Mouse (Mus musculus): ENCODE measurements around the gene Sdccag8. TPM values are rescaled to one million over a fixed set of nuclear protein-coding genes. Genes with fewer than 3 reads are reported as not detected.

The Sdccag8 gene
- polyA plus RNA-seq, 1 experiment from 2014 or later = 9.8 TPM

- Histone ChIP-seq H3K27ac (ENCODE audit: low read depth, low read length) (no peak overlapping the region), H3K27me3 (ENCODE audit: control insufficient read depth, insufficient read depth, low read length) (no peaks in the 10 kb centered on the region), H3K9ac (ENCODE audit: low read depth, low read length) (no peak overlapping the region), H3K36me3 (ENCODE audit: control insufficient read depth, insufficient read depth, low read length) (no peaks in the 10 kb centered on the region), H3K4me3 (ENCODE audit: low read depth, low read length) (no peak overlapping the region), H3K9me3 (replicated peaks; ENCODE audit: control insufficient read depth, low read length) (no peaks in the 10 kb centered on the region), H3K4me2 (no peak overlapping the region), H3K4me1 (ENCODE audit: control insufficient read depth, insufficient read depth, low read length) (peaks cover 14% of the 10 kb centered on the region)
- ATAC-seq (replicated peaks; ENCODE audit: insufficient number of reproducible peaks, low FRiP score, low TSS enrichment) = no peak
- 91% methylated on average over 3 of the region's 3 CpGs for WGBS (ENCODE audit: insufficient replicate concordance)
Measured at GRCm38 (mm10) chr1:177013776-177014175, 199.3 kb downstream of the Sdccag8 start.

GRCm38 (mm10) chr1:177014346-177014745 is 199.9 kb downstream of the Sdccag8 start:
- Histone ChIP-seq H3K27me3 (ENCODE audit: control insufficient read depth, insufficient read depth, low read length) (no peaks in the 10 kb centered on the region), H3K4me1 (ENCODE audit: control insufficient read depth, insufficient read depth, low read length) (peaks cover 11% of the 10 kb centered on the region), H3K4me3 (ENCODE audit: low read depth, low read length) (no peak overlapping the region), H3K9ac (ENCODE audit: low read depth, low read length) (no peak overlapping the region), H3K36me3 (ENCODE audit: control insufficient read depth, insufficient read depth, low read length) (no peaks in the 10 kb centered on the region), H3K4me2 (no peak overlapping the region), H3K27ac (ENCODE audit: low read depth, low read length) (no peak overlapping the region), H3K9me3 (replicated peaks; ENCODE audit: control insufficient read depth, low read length) (no peaks in the 10 kb centered on the region)
- WGBS (ENCODE audit: insufficient replicate concordance) = 47% methylated on average over 2 of the region's 2 CpGs
- ATAC-seq (replicated peaks; ENCODE audit: insufficient number of reproducible peaks, low FRiP score, low TSS enrichment) = no peak

DNA sequence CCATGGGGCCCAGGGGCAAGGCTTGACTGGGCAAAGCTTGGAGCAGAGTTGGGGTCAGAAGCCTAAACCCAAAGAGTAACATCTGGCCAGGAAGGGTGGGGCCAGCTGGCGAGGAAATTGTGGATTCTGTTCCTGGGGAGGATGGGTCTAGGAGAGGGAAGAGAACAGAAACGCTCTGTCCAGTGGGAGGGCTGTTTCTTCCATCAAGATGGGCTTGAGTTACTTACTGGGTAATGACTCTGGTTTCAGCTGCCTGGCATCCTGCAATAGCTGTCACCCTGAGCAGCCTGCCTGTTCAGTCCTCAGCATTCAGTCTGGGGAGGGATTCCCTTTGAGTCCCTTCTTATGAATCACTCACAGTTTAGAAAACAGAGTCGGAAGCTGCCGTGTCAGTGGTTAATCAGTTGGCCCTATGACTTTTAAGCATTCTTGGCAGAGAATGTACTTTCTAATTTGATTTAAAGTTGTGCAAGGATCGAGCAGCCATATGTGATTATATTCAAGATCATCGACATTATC is 200.5 kb downstream of the Sdccag8 start:
- no peak overlapping the region for H3K9ac ChIP-seq (ENCODE audit: low read depth, low read length)
- H3K4me3 ChIP-seq (ENCODE audit: low read depth, low read length) = no peak overlapping the region
- H3K27ac ChIP-seq (ENCODE audit: low read depth, low read length) = no peak overlapping the region
- H3K4me2 ChIP-seq = no peak overlapping the region
- H3K36me3 ChIP-seq (ENCODE audit: control insufficient read depth, insufficient read depth, low read length) = no peaks in the 10 kb centered on the region
- H3K27me3 ChIP-seq (ENCODE audit: control insufficient read depth, insufficient read depth, low read length) = no peaks in the 10 kb centered on the region
- no peak for ATAC-seq (replicated peaks; ENCODE audit: insufficient number of reproducible peaks, low FRiP score, low TSS enrichment)
- 68% methylated on average over 6 of the region's 6 CpGs for WGBS (ENCODE audit: insufficient replicate concordance)
- H3K4me1 ChIP-seq (ENCODE audit: control insufficient read depth, insufficient read depth, low read length) = peaks cover 11% of the 10 kb centered on the region
- no peaks in the 10 kb centered on the region for H3K9me3 ChIP-seq (replicated peaks; ENCODE audit: control insufficient read depth, low read length)

DNA sequence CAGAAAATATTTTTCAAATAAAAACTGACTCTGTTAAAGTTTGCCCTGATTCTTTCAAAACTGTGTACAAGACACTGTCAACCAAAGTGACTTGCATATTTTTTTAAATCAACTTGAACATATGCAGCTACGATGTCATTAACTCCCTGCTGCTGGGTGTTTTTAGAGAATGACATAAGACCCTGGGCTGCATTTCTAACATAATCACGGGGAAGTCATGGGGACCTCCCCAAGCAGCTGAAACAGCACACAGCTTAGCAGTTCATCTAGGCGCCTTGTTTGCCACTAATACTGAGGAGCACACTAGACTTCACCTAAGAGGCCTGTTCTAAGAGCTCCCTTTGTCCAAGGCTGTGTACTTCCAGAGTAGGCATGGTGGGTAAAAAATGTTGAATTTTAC is 201.5 kb downstream of the Sdccag8 start:
- H3K36me3 ChIP-seq (ENCODE audit: control insufficient read depth, insufficient read depth, low read length) = no peaks in the 10 kb centered on the region
- H3K27ac ChIP-seq (ENCODE audit: low read depth, low read length) = no peak overlapping the region
- H3K4me2 ChIP-seq = no peak overlapping the region
- H3K4me1 ChIP-seq (ENCODE audit: control insufficient read depth, insufficient read depth, low read length) = peaks cover 2% of the 10 kb centered on the region
- no peak overlapping the region for H3K4me3 ChIP-seq (ENCODE audit: low read depth, low read length)
- no peak for ATAC-seq (replicated peaks; ENCODE audit: insufficient number of reproducible peaks, low FRiP score, low TSS enrichment)
- H3K27me3 ChIP-seq (ENCODE audit: control insufficient read depth, insufficient read depth, low read length) = no peaks in the 10 kb centered on the region
- H3K9ac ChIP-seq (ENCODE audit: low read depth, low read length) = no peak overlapping the region
- H3K9me3 ChIP-seq (replicated peaks; ENCODE audit: control insufficient read depth, low read length) = no peaks in the 10 kb centered on the region
- WGBS (ENCODE audit: insufficient replicate concordance) = 60% methylated on average over 3 of the region's 3 CpGs

DNA sequence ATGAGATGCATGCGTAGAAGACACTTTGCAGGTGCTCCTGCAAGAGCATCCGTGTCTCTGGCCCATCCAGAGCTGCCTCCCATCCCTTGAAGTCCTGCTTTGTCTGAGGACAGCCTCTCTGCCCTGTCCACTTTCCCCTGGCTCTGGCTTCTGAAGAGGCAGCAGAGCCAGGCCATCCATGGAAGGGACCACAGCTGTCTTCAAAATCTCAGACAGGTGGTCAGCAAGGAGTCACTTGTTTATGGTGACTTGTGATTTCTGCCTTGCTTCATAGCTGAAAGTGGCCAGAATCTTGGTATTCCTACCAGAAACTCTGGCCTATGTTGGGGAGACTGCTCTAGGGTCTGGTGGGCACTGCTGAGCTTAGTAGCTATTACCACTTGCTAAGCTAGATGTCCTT is 202.3 kb downstream of the Sdccag8 start:
- H3K27ac ChIP-seq (ENCODE audit: low read depth, low read length) = no peak overlapping the region
- H3K9me3 ChIP-seq (replicated peaks; ENCODE audit: control insufficient read depth, low read length) = no peaks in the 10 kb centered on the region
- no peak overlapping the region for H3K4me3 ChIP-seq (ENCODE audit: low read depth, low read length)
- no peaks in the 10 kb centered on the region; the same call in none of the 2 replicates for H3K4me1 ChIP-seq (ENCODE audit: control insufficient read depth, insufficient read depth, low read length)
- H3K4me2 ChIP-seq = no peak overlapping the region
- no peak overlapping the region for H3K9ac ChIP-seq (ENCODE audit: low read depth, low read length)
- WGBS (ENCODE audit: insufficient replicate concordance) = 79% methylated on average over 2 of the region's 2 CpGs
- no peaks in the 10 kb centered on the region for H3K36me3 ChIP-seq (ENCODE audit: control insufficient read depth, insufficient read depth, low read length)
- no peaks in the 10 kb centered on the region for H3K27me3 ChIP-seq (ENCODE audit: control insufficient read depth, insufficient read depth, low read length)
- no peak for ATAC-seq (replicated peaks; ENCODE audit: insufficient number of reproducible peaks, low FRiP score, low TSS enrichment)

DNA sequence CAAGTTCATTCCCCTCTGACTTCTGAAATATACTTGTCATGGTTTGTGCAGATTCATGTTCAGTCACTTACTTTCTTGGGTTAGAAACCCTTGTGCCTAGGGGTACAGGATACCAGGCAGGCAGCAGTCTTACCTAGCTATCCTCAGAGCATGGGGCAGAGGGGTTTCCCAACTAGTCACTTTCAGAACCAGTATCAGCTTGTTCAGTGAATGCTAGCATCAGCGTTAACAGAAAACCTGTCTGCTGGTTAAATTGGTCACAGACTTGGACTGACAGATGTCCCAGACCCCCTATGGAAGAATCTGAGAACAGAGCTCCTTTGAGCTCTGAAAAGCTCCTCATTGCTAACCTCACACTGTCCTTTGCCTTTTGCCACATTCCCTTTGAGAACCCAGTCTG is 204.3 kb downstream of the Sdccag8 start:
- H3K27me3 ChIP-seq (ENCODE audit: control insufficient read depth, insufficient read depth, low read length) = no peaks in the 10 kb centered on the region
- no peak overlapping the region for H3K9ac ChIP-seq (ENCODE audit: low read depth, low read length)
- no peak overlapping the region for H3K4me3 ChIP-seq (ENCODE audit: low read depth, low read length)
- no peak overlapping the region for H3K27ac ChIP-seq (ENCODE audit: low read depth, low read length)
- no peaks in the 10 kb centered on the region; the same call in none of the 2 replicates for H3K4me1 ChIP-seq (ENCODE audit: control insufficient read depth, insufficient read depth, low read length)
- no peaks in the 10 kb centered on the region for H3K36me3 ChIP-seq (ENCODE audit: control insufficient read depth, insufficient read depth, low read length)
- 88% methylated on average over 1 of the region's 1 CpGs for WGBS (ENCODE audit: insufficient replicate concordance)
- H3K4me2 ChIP-seq = no peak overlapping the region
- no peaks in the 10 kb centered on the region for H3K9me3 ChIP-seq (replicated peaks; ENCODE audit: control insufficient read depth, low read length)
- ATAC-seq (replicated peaks; ENCODE audit: insufficient number of reproducible peaks, low FRiP score, low TSS enrichment) = no peak

DNA sequence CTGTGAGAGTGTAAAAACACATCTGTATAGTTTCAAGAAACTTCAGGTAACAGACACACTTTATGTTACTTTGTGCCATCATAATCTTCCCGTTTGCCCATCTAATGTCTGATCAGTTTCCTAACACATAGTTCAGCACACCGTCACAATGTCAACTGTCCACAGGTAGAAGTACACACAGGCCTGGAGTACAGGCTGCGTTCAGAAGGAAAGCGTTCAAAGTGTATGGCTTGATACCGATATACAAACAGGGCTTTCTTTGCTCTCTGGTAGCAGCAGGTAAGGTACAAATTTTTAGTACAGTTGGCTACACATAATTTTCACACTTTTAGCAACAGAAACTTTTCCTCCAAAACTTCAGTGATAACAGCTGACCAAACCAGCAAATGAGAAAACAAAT is 205.2 kb downstream of the Sdccag8 start:
- Histone ChIP-seq H3K9me3 (replicated peaks; ENCODE audit: control insufficient read depth, low read length) (no peaks in the 10 kb centered on the region), H3K4me3 (ENCODE audit: low read depth, low read length) (no peak overlapping the region), H3K4me2 (no peak overlapping the region), H3K9ac (ENCODE audit: low read depth, low read length) (no peak overlapping the region), H3K36me3 (ENCODE audit: control insufficient read depth, insufficient read depth, low read length) (no peaks in the 10 kb centered on the region), H3K4me1 (ENCODE audit: control insufficient read depth, insufficient read depth, low read length) (no peaks in the 10 kb centered on the region; the same call in 1 of the 2 replicates), H3K27ac (ENCODE audit: low read depth, low read length) (no peak overlapping the region), H3K27me3 (ENCODE audit: control insufficient read depth, insufficient read depth, low read length) (no peaks in the 10 kb centered on the region)
- 91% methylated on average over 5 of the region's 5 CpGs for WGBS (ENCODE audit: insufficient replicate concordance)
- no peak for ATAC-seq (replicated peaks; ENCODE audit: insufficient number of reproducible peaks, low FRiP score, low TSS enrichment)

- Histone ChIP-seq H3K4me3 (ENCODE audit: low read depth, low read length) (no peak overlapping the region), H3K36me3 (ENCODE audit: control insufficient read depth, insufficient read depth, low read length) (no peaks in the 10 kb centered on the region), H3K4me2 (no peak overlapping the region), H3K9me3 (replicated peaks; ENCODE audit: control insufficient read depth, low read length) (no peaks in the 10 kb centered on the region), H3K9ac (ENCODE audit: low read depth, low read length) (no peak overlapping the region), H3K4me1 (ENCODE audit: control insufficient read depth, insufficient read depth, low read length) (no peaks in the 10 kb centered on the region; the same call in 1 of the 2 replicates), H3K27me3 (ENCODE audit: control insufficient read depth, insufficient read depth, low read length) (no peaks in the 10 kb centered on the region), H3K27ac (ENCODE audit: low read depth, low read length) (no peak overlapping the region)
- ATAC-seq (replicated peaks; ENCODE audit: insufficient number of reproducible peaks, low FRiP score, low TSS enrichment) = no peak
- WGBS (ENCODE audit: insufficient replicate concordance) = 62% methylated on average over 3 of the region's 3 CpGs
Measured at GRCm38 (mm10) chr1:177022751-177023150, 208.3 kb downstream of the Sdccag8 start.

DNA sequence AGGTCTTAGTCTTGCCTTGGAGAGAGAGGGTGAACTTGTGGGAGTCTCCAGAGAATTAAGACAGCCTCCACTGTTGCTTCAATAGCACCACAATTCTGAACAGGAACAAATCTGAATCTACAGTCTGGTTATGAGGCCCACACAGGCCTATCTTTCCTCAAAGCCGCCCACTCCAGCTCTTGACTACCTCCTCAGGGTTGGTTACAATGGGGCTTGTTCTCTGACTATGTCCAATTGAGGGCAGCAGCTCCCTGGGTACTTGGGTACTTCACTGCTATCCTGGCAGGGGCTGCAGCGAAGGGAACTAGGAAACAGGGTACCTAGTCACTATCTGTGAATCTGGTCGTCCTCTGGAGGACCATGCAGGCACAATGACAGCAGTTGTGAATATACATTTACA is 213.2 kb downstream of the Sdccag8 start:
- WGBS (ENCODE audit: insufficient replicate concordance) = 75% methylated on average over 3 of the region's 3 CpGs
- H3K9ac ChIP-seq (ENCODE audit: low read depth, low read length) = no peak overlapping the region
- no peak overlapping the region for H3K4me3 ChIP-seq (ENCODE audit: low read depth, low read length)
- H3K9me3 ChIP-seq (replicated peaks; ENCODE audit: control insufficient read depth, low read length) = no peaks in the 10 kb centered on the region
- no peaks in the 10 kb centered on the region for H3K4me1 ChIP-seq (ENCODE audit: control insufficient read depth, insufficient read depth, low read length)
- H3K36me3 ChIP-seq (ENCODE audit: control insufficient read depth, insufficient read depth, low read length) = no peaks in the 10 kb centered on the region
- H3K4me2 ChIP-seq = no peak overlapping the region
- ATAC-seq (replicated peaks; ENCODE audit: insufficient number of reproducible peaks, low FRiP score, low TSS enrichment) = no peak
- H3K27ac ChIP-seq (ENCODE audit: low read depth, low read length) = no peak overlapping the region
- H3K27me3 ChIP-seq (ENCODE audit: control insufficient read depth, insufficient read depth, low read length) = no peaks in the 10 kb centered on the region

Measured in heart, embryonic 11.5 days (tissue).